Mouse (Mus musculus): ENCODE results near the gene Myh7. TPM values are rescaled to one million over a fixed set of nuclear protein-coding genes. Genes with fewer than 3 reads are reported as not detected.

Myh7 gene
- total RNA-seq, 1 experiment: 3.3 TPM

GRCm38 (mm10) chr14:55005506-55005905 lies 11.1 kb upstream of the Myh7 start:
- TF ChIP-seq ZNF384 (IDR thresholded peaks at IDR 0.05; ENCODE audit: low read depth, low read length) (no peak), HCFC1 (IDR thresholded peaks at IDR 0.05; ENCODE audit: borderline replicate concordance, insufficient read depth, low read length) (no peak), MAFK (IDR thresholded peaks at IDR 0.05; ENCODE audit: insufficient read depth, low read depth, low read length) (no peak), CHD2 (IDR thresholded peaks at IDR 0.05; ENCODE audit: low read depth, low read length) (no peak), ZC3H11A (IDR thresholded peaks at IDR 0.05; ENCODE audit: borderline replicate concordance, low read depth, low read length) (no peak)
- Histone ChIP-seq H3K36me3 (ENCODE audit: control insufficient read depth, insufficient read depth, low read length, poor library complexity, severe bottlenecking) (no peaks in the 10 kb centered on the region), H3K4me1 (ENCODE audit: control insufficient read depth in 2 of 2, insufficient read depth in 2 of 2, low read length in 2 of 2, poor library complexity in 1 of 2) (peaks cover 0 to 17% of the 10 kb centered on the region in 2 experiments; a peak in 1 of 4 replicates), H3K4me3 (ENCODE audit: insufficient read depth in 1 of 2, low read depth in 1 of 2, low read length in 2 of 2, poor library complexity in 1 of 2, severe bottlenecking in 1 of 2) (no peak overlapping the region), H3K27ac (ENCODE audit: insufficient read depth, low read depth, low read length, poor library complexity, severe bottlenecking) (no peak overlapping the region), H3K9me3 (ENCODE audit: control insufficient read depth, insufficient read depth, low read depth, low read length) (no peaks in the 10 kb centered on the region), H3K9ac (ENCODE audit: insufficient read depth, low read depth, low read length, poor library complexity, severe bottlenecking) (no peak overlapping the region)
- in situ Hi-C loops (cut with MboI; ENCODE audit: low sequenced_read_pairs in 2 of 2, unreplicated experiment in 2 of 2): no loop called here
- DNase-seq (ENCODE audit: low read depth, low spot score): no peak

GRCm38 (mm10) chr14:55003878-55004855 lies 9.7 kb upstream of the Myh7 start:
- no peak for DNase-seq (ENCODE audit: low read depth, low spot score)
- Histone ChIP-seq H3K9me3 (ENCODE audit: control insufficient read depth, insufficient read depth, low read depth, low read length) (no peaks in the 10 kb centered on the region), H3K4me3 (ENCODE audit: insufficient read depth in 1 of 2, low read depth in 1 of 2, low read length in 2 of 2, poor library complexity in 1 of 2, severe bottlenecking in 1 of 2) (no peak overlapping the region), H3K9ac (ENCODE audit: insufficient read depth, low read depth, low read length, poor library complexity, severe bottlenecking) (no peak overlapping the region), H3K27ac (ENCODE audit: insufficient read depth, low read depth, low read length, poor library complexity, severe bottlenecking) (no peak overlapping the region), H3K4me1 (ENCODE audit: control insufficient read depth in 2 of 2, insufficient read depth in 2 of 2, low read length in 2 of 2, poor library complexity in 1 of 2) (peaks cover 0 to 17% of the 10 kb centered on the region in 2 experiments; a peak in 1 of 4 replicates), H3K36me3 (ENCODE audit: control insufficient read depth, insufficient read depth, low read length, poor library complexity, severe bottlenecking) (no peaks in the 10 kb centered on the region)
- in situ Hi-C loops (cut with MboI; ENCODE audit: low sequenced_read_pairs in 2 of 2, unreplicated experiment in 2 of 2): no loop called here
- TF ChIP-seq ZNF384 (IDR thresholded peaks at IDR 0.05; ENCODE audit: low read depth, low read length) (no peak), CHD2 (IDR thresholded peaks at IDR 0.05; ENCODE audit: low read depth, low read length) (no peak), ZC3H11A (IDR thresholded peaks at IDR 0.05; ENCODE audit: borderline replicate concordance, low read depth, low read length) (no peak), HCFC1 (IDR thresholded peaks at IDR 0.05; ENCODE audit: borderline replicate concordance, insufficient read depth, low read length) (no peak), MAFK (IDR thresholded peaks at IDR 0.05; ENCODE audit: insufficient read depth, low read depth, low read length) (no peak)

- H3K4me1 ChIP-seq (ENCODE audit: control insufficient read depth in 2 of 2, insufficient read depth in 2 of 2, low read length in 2 of 2, poor library complexity in 1 of 2): peaks cover 0 to 17% of the 10 kb centered on the region in 2 experiments; a peak in 1 of 4 replicates
- no peak overlapping the region for H3K9ac ChIP-seq (ENCODE audit: insufficient read depth, low read depth, low read length, poor library complexity, severe bottlenecking)
- no peaks in the 10 kb centered on the region for H3K9me3 ChIP-seq (ENCODE audit: control insufficient read depth, insufficient read depth, low read depth, low read length)
- H3K4me3 ChIP-seq (ENCODE audit: insufficient read depth in 1 of 2, low read depth in 1 of 2, low read length in 2 of 2, poor library complexity in 1 of 2, severe bottlenecking in 1 of 2): no peak overlapping the region
- H3K36me3 ChIP-seq (ENCODE audit: control insufficient read depth, insufficient read depth, low read length, poor library complexity, severe bottlenecking): no peaks in the 10 kb centered on the region
- no peak for DNase-seq (ENCODE audit: low read depth, low spot score)
- in situ Hi-C loops (cut with MboI; ENCODE audit: low sequenced_read_pairs in 2 of 2, unreplicated experiment in 2 of 2): no loop called here
- no peak overlapping the region for H3K27ac ChIP-seq (ENCODE audit: insufficient read depth, low read depth, low read length, poor library complexity, severe bottlenecking)
- TF ChIP-seq HCFC1 (IDR thresholded peaks at IDR 0.05; ENCODE audit: borderline replicate concordance, insufficient read depth, low read length) (no peak), CHD2 (IDR thresholded peaks at IDR 0.05; ENCODE audit: low read depth, low read length) (no peak), ZNF384 (IDR thresholded peaks at IDR 0.05; ENCODE audit: low read depth, low read length) (no peak), MAFK (IDR thresholded peaks at IDR 0.05; ENCODE audit: insufficient read depth, low read depth, low read length) (no peak)
Measured at GRCm38 (mm10) chr14:55002687-55003120, 8.3 kb upstream of the Myh7 start.

- in situ Hi-C loops (cut with MboI; ENCODE audit: low sequenced_read_pairs in 2 of 2, unreplicated experiment in 2 of 2): no loop called here
- TF ChIP-seq HCFC1 (IDR thresholded peaks at IDR 0.05; ENCODE audit: borderline replicate concordance, insufficient read depth, low read length) (no peak), CHD2 (IDR thresholded peaks at IDR 0.05; ENCODE audit: low read depth, low read length) (no peak), ZC3H11A (IDR thresholded peaks at IDR 0.05; ENCODE audit: borderline replicate concordance, low read depth, low read length) (no peak), ZNF384 (IDR thresholded peaks at IDR 0.05; ENCODE audit: low read depth, low read length) (no peak), MAFK (IDR thresholded peaks at IDR 0.05; ENCODE audit: insufficient read depth, low read depth, low read length) (no peak)
- DNase-seq (ENCODE audit: low read depth, low spot score): no peak
- Histone ChIP-seq H3K9me3 (ENCODE audit: control insufficient read depth, insufficient read depth, low read depth, low read length) (no peaks in the 10 kb centered on the region), H3K9ac (ENCODE audit: insufficient read depth, low read depth, low read length, poor library complexity, severe bottlenecking) (no peak overlapping the region), H3K4me3 (ENCODE audit: insufficient read depth in 1 of 2, low read depth in 1 of 2, low read length in 2 of 2, poor library complexity in 1 of 2, severe bottlenecking in 1 of 2) (no peak overlapping the region), H3K4me1 (ENCODE audit: control insufficient read depth in 2 of 2, insufficient read depth in 2 of 2, low read length in 2 of 2, poor library complexity in 1 of 2) (peaks cover 0 to 17% of the 10 kb centered on the region in 2 experiments; a peak in 1 of 4 replicates), H3K27ac (ENCODE audit: insufficient read depth, low read depth, low read length, poor library complexity, severe bottlenecking) (no peak overlapping the region), H3K36me3 (ENCODE audit: control insufficient read depth, insufficient read depth, low read length, poor library complexity, severe bottlenecking) (no peaks in the 10 kb centered on the region)
Measured at GRCm38 (mm10) chr14:55001938-55002686, 7.7 kb upstream of the Myh7 start.

Measured in ES-E14 (cell line).